Mouse (Mus musculus): ENCODE results near the gene Nectin2. TPM values are rescaled to one million over a fixed set of nuclear protein-coding genes. Genes with fewer than 3 reads are reported as not detected.

Gene Nectin2
- polyA plus RNA-seq, 1 experiment from 2014 or later = 87.0 TPM

GRCm38 (mm10) chr7:19724167-19724566, 26.1 kb downstream of the Nectin2 start:
- no peak overlapping the region for H3K27ac ChIP-seq (ENCODE audit: low read depth, low read length)
- no peak overlapping the region for H3K9ac ChIP-seq (ENCODE audit: low read depth, low read length)
- H3K9me3 ChIP-seq (replicated peaks; ENCODE audit: control insufficient read depth, low read length) = peaks cover 12% of the 10 kb centered on the region
- no peaks in the 10 kb centered on the region for H3K4me1 ChIP-seq (ENCODE audit: control insufficient read depth, insufficient read depth, low read length)
- H3K27me3 ChIP-seq (ENCODE audit: control insufficient read depth, insufficient read depth, low read length) = no peaks in the 10 kb centered on the region
- 90% methylated on average over 12 of the region's 12 CpGs for WGBS (ENCODE audit: insufficient replicate concordance)
- H3K36me3 ChIP-seq (ENCODE audit: control insufficient read depth, insufficient read depth, low read length) = peaks cover 49% of the 10 kb centered on the region
- ATAC-seq (replicated peaks; ENCODE audit: insufficient number of reproducible peaks, low FRiP score, low TSS enrichment) = no peak
- H3K4me3 ChIP-seq (ENCODE audit: low read depth, low read length) = no peak overlapping the region
- no peak overlapping the region for H3K4me2 ChIP-seq

GRCm38 (mm10) chr7:19722754-19723195, 27.5 kb downstream of the Nectin2 start:
- peak overlapping the region; percentile 66 for H3K27ac ChIP-seq (ENCODE audit: low read depth, low read length)
- peak; percentile 31; the same call in 1 of the 2 replicates for ATAC-seq (replicated peaks; ENCODE audit: insufficient number of reproducible peaks, low FRiP score, low TSS enrichment)
- H3K4me1 ChIP-seq (ENCODE audit: control insufficient read depth, insufficient read depth, low read length) = no peaks in the 10 kb centered on the region
- H3K4me3 ChIP-seq (ENCODE audit: low read depth, low read length) = no peak overlapping the region
- no peak overlapping the region for H3K9ac ChIP-seq (ENCODE audit: low read depth, low read length)
- H3K4me2 ChIP-seq = no peak overlapping the region
- WGBS (ENCODE audit: insufficient replicate concordance) = 73% methylated on average over 6 of the region's 6 CpGs
- H3K9me3 ChIP-seq (replicated peaks; ENCODE audit: control insufficient read depth, low read length) = peaks cover 12% of the 10 kb centered on the region
- H3K36me3 ChIP-seq (ENCODE audit: control insufficient read depth, insufficient read depth, low read length) = peaks cover 43% of the 10 kb centered on the region
- H3K27me3 ChIP-seq (ENCODE audit: control insufficient read depth, insufficient read depth, low read length) = no peaks in the 10 kb centered on the region

- Histone ChIP-seq H3K36me3 (ENCODE audit: control insufficient read depth, insufficient read depth, low read length) (peaks cover 24% of the 10 kb centered on the region), H3K27ac (ENCODE audit: low read depth, low read length) (no peak overlapping the region), H3K9ac (ENCODE audit: low read depth, low read length) (no peak overlapping the region), H3K9me3 (replicated peaks; ENCODE audit: control insufficient read depth, low read length) (peaks cover 12% of the 10 kb centered on the region), H3K27me3 (ENCODE audit: control insufficient read depth, insufficient read depth, low read length) (no peaks in the 10 kb centered on the region), H3K4me1 (ENCODE audit: control insufficient read depth, insufficient read depth, low read length) (peaks cover 9% of the 10 kb centered on the region), H3K4me2 (no peak overlapping the region), H3K4me3 (ENCODE audit: low read depth, low read length) (no peak overlapping the region)
- 91% methylated on average over 4 of the region's 4 CpGs for WGBS (ENCODE audit: insufficient replicate concordance)
- ATAC-seq (replicated peaks; ENCODE audit: insufficient number of reproducible peaks, low FRiP score, low TSS enrichment) = no peak
Observed at GRCm38 (mm10) chr7:19719200-19719599, 31.1 kb downstream of the Nectin2 start.

- no peak overlapping the region for H3K4me2 ChIP-seq
- peaks cover 26% of the 10 kb centered on the region for H3K36me3 ChIP-seq (ENCODE audit: control insufficient read depth, insufficient read depth, low read length)
- no peak for ATAC-seq (replicated peaks; ENCODE audit: insufficient number of reproducible peaks, low FRiP score, low TSS enrichment)
- H3K4me1 ChIP-seq (ENCODE audit: control insufficient read depth, insufficient read depth, low read length) = peaks cover 13% of the 10 kb centered on the region
- peaks cover 12% of the 10 kb centered on the region for H3K9me3 ChIP-seq (replicated peaks; ENCODE audit: control insufficient read depth, low read length)
- H3K27ac ChIP-seq (ENCODE audit: low read depth, low read length) = no peak overlapping the region
- 88% methylated on average over 5 of the region's 5 CpGs for WGBS (ENCODE audit: insufficient replicate concordance)
- no peaks in the 10 kb centered on the region for H3K27me3 ChIP-seq (ENCODE audit: control insufficient read depth, insufficient read depth, low read length)
- no peak overlapping the region for H3K9ac ChIP-seq (ENCODE audit: low read depth, low read length)
- no peak overlapping the region for H3K4me3 ChIP-seq (ENCODE audit: low read depth, low read length)
Observed at GRCm38 (mm10) chr7:19718297-19718952, 31.9 kb downstream of the Nectin2 start.

GRCm38 (mm10) chr7:19717346-19717745, 32.9 kb downstream of the Nectin2 start:
- Histone ChIP-seq H3K9me3 (replicated peaks; ENCODE audit: control insufficient read depth, low read length) (peaks cover 12% of the 10 kb centered on the region), H3K4me2 (no peak overlapping the region; the same call in 1 of the 2 replicates), H3K27me3 (ENCODE audit: control insufficient read depth, insufficient read depth, low read length) (no peaks in the 10 kb centered on the region), H3K9ac (ENCODE audit: low read depth, low read length) (no peak overlapping the region), H3K4me1 (ENCODE audit: control insufficient read depth, insufficient read depth, low read length) (peaks cover 13% of the 10 kb centered on the region), H3K36me3 (ENCODE audit: control insufficient read depth, insufficient read depth, low read length) (peaks cover 25% of the 10 kb centered on the region), H3K4me3 (ENCODE audit: low read depth, low read length) (no peak overlapping the region), H3K27ac (ENCODE audit: low read depth, low read length) (no peak overlapping the region)
- 77% methylated on average over 4 of the region's 4 CpGs for WGBS (ENCODE audit: insufficient replicate concordance)
- ATAC-seq (replicated peaks; ENCODE audit: insufficient number of reproducible peaks, low FRiP score, low TSS enrichment) = no peak

GRCm38 (mm10) chr7:19716822-19717221, 33.5 kb downstream of the Nectin2 start:
- Histone ChIP-seq H3K36me3 (ENCODE audit: control insufficient read depth, insufficient read depth, low read length) (peaks cover 27% of the 10 kb centered on the region), H3K4me1 (ENCODE audit: control insufficient read depth, insufficient read depth, low read length) (peaks cover 13% of the 10 kb centered on the region), H3K4me3 (ENCODE audit: low read depth, low read length) (no peak overlapping the region), H3K9me3 (replicated peaks; ENCODE audit: control insufficient read depth, low read length) (peaks cover 10% of the 10 kb centered on the region), H3K27me3 (ENCODE audit: control insufficient read depth, insufficient read depth, low read length) (no peaks in the 10 kb centered on the region), H3K27ac (ENCODE audit: low read depth, low read length) (peak overlapping the region; percentile 81; the same call in 1 of the 2 replicates), H3K9ac (ENCODE audit: low read depth, low read length) (peak overlapping the region; percentile 28; the same call in 1 of the 2 replicates), H3K4me2 (peak overlapping the region; percentile 72)
- ATAC-seq (replicated peaks; ENCODE audit: insufficient number of reproducible peaks, low FRiP score, low TSS enrichment) = no peak
- WGBS (ENCODE audit: insufficient replicate concordance) = 72% methylated on average over 2 of the region's 2 CpGs

GRCm38 (mm10) chr7:19716055-19716682, 34.1 kb downstream of the Nectin2 start:
- 8% methylated on average over 18 of the region's 18 CpGs for WGBS (ENCODE audit: insufficient replicate concordance)
- Histone ChIP-seq H3K4me3 (ENCODE audit: low read depth, low read length) (peak overlapping the region; percentile 41), H3K36me3 (ENCODE audit: control insufficient read depth, insufficient read depth, low read length) (peaks cover 26% of the 10 kb centered on the region), H3K27me3 (ENCODE audit: control insufficient read depth, insufficient read depth, low read length) (no peaks in the 10 kb centered on the region), H3K27ac (ENCODE audit: low read depth, low read length) (peak overlapping the region; percentile 81), H3K9me3 (replicated peaks; ENCODE audit: control insufficient read depth, low read length) (peaks cover 3% of the 10 kb centered on the region), H3K9ac (ENCODE audit: low read depth, low read length) (peak overlapping the region; percentile 69), H3K4me1 (ENCODE audit: control insufficient read depth, insufficient read depth, low read length) (peaks cover 13% of the 10 kb centered on the region), H3K4me2 (peak overlapping the region; percentile 72)
- no peak for ATAC-seq (replicated peaks; ENCODE audit: insufficient number of reproducible peaks, low FRiP score, low TSS enrichment)

- Histone ChIP-seq H3K9me3 (replicated peaks; ENCODE audit: control insufficient read depth, low read length) (no peaks in the 10 kb centered on the region), H3K9ac (ENCODE audit: low read depth, low read length) (peak within 1 kb of the TSS; percentile 93), H3K27me3 (ENCODE audit: control insufficient read depth, insufficient read depth, low read length) (no peaks in the 10 kb centered on the region), H3K27ac (ENCODE audit: low read depth, low read length) (peak within 1 kb of the TSS; percentile 82), H3K36me3 (ENCODE audit: control insufficient read depth, insufficient read depth, low read length) (peaks cover 26% of the 10 kb centered on the region), H3K4me3 (ENCODE audit: low read depth, low read length) (peak within 1 kb of the TSS; percentile 83), H3K4me2 (peak within 1 kb of the TSS; percentile 91), H3K4me1 (ENCODE audit: control insufficient read depth, insufficient read depth, low read length) (peaks cover 13% of the 10 kb centered on the region)
- under 1% methylated on average over 55 of the region's 59 CpGs for WGBS (ENCODE audit: insufficient replicate concordance)
- ATAC-seq (replicated peaks; ENCODE audit: insufficient number of reproducible peaks, low FRiP score, low TSS enrichment) = peak; percentile 99
Observed at GRCm38 (mm10) chr7:19715239-19716054, 34.8 kb downstream of the Nectin2 start, which contains the start of gene Tomm40. Gene Tomm40 (minus strand): TSS chr7:19715438.
